Mouse (Mus musculus) stomach, postnatal 0 days (tissue): ENCODE data around the gene Coro1b. TPM values are rescaled to one million over a fixed set of nuclear protein-coding genes. Genes with fewer than 3 reads are reported as not detected.

Experiments
- ATAC-seq: fragments of 200-750 bp; cut with Nextera tagmentation; 2 replicates; pipeline ENCODE4 v1.8.0; 2017; ENCODE audit not compliant: low FRiP score, low TSS enrichment
- DNase-seq: peaks from one replicate; pipeline ENCODE4 v3.0.0-alpha.2; 2016; ENCODE audit warnings: low spot score
- H3K27ac ChIP-seq: fragments of 300-500 bp; sonication (generic); replicated peaks from 2 replicates; pipeline ENCODE4 v1.5.1; 2014; ENCODE audit warnings: mild to moderate bottlenecking, control low read depth
- H3K27me3 ChIP-seq: fragments of 300-500 bp; sonication (generic); 2 replicates; pipeline ENCODE4 v1.6.1; 2014; ENCODE audit warnings: low read length; ENCODE audit not compliant: control insufficient read depth, insufficient read depth
- H3K36me3 ChIP-seq: fragments of 300-500 bp; sonication (generic); 2 replicates; pipeline ENCODE4 v1.6.1; 2014; ENCODE audit warnings: low read length, mixed read lengths; ENCODE audit not compliant: control insufficient read depth, insufficient read depth
- H3K4me1 ChIP-seq: fragments of 300-500 bp; sonication (generic); replicated peaks from 2 replicates; pipeline ENCODE4 v1.6.1; 2014; ENCODE audit warnings: antibody characterized with exemption; ENCODE audit not compliant: control insufficient read depth, insufficient read depth
- H3K4me2 ChIP-seq: fragments of 300-500 bp; sonication (generic); replicated peaks from 2 replicates; pipeline ENCODE4 v1.6.1; 2014; ENCODE audit warnings: low read depth, mild to moderate bottlenecking, control low read depth, moderate library complexity
- H3K4me3 ChIP-seq: fragments of 300-500 bp; sonication (generic); 2 replicates; pipeline ENCODE4 v1.5.1; 2014; ENCODE audit warnings: low read depth, low read length, control low read depth
- H3K9ac ChIP-seq: fragments of 300-500 bp; sonication (generic); 2 replicates; pipeline ENCODE4 v1.6.1; 2014; ENCODE audit warnings: mild to moderate bottlenecking, low read length, control low read depth, mixed read lengths
- H3K9me3 ChIP-seq: fragments of 300-500 bp; sonication (generic); 2 replicates; pipeline ENCODE4 v1.6.1; 2016; ENCODE audit warnings: low read length; ENCODE audit not compliant: control insufficient read depth
- CTCF ChIP-seq: IDR thresholded peaks from 2 replicates; pipeline ENCODE4 v1.5.1; 2016; ENCODE audit warnings: antibody characterized with exemption, low read depth, mild to moderate bottlenecking, moderate library complexity
- EP300 ChIP-seq: optimal IDR thresholded peaks from 2 replicates; pipeline ENCODE3; 2016; ENCODE audit warnings: antibody characterized with exemption
- WGBS: fragments of 180-500 bp; shearing (Covaris S2); extraction: QIAGEN DNeasy Blood & Tissue Kit; methylation state at CpG from one replicate; pipeline ENCODE4 v1.1.7; 2014; 5-methylcytosine and 5-hydroxymethylcytosine counted together
- polyA plus RNA-seq: library from polyadenylated mRNA; unstranded; fragments of >200 nt; fragmentation: Nextera tagmentation; extraction: Ambion mirVana; gene quantifications from 2 replicates; pipeline ENCODE4 v1.2.1, GENCODE M21; 2015

Coro1b gene
- polyA plus RNA-seq, 1 experiment from 2014 or later = 127 TPM

DNA sequence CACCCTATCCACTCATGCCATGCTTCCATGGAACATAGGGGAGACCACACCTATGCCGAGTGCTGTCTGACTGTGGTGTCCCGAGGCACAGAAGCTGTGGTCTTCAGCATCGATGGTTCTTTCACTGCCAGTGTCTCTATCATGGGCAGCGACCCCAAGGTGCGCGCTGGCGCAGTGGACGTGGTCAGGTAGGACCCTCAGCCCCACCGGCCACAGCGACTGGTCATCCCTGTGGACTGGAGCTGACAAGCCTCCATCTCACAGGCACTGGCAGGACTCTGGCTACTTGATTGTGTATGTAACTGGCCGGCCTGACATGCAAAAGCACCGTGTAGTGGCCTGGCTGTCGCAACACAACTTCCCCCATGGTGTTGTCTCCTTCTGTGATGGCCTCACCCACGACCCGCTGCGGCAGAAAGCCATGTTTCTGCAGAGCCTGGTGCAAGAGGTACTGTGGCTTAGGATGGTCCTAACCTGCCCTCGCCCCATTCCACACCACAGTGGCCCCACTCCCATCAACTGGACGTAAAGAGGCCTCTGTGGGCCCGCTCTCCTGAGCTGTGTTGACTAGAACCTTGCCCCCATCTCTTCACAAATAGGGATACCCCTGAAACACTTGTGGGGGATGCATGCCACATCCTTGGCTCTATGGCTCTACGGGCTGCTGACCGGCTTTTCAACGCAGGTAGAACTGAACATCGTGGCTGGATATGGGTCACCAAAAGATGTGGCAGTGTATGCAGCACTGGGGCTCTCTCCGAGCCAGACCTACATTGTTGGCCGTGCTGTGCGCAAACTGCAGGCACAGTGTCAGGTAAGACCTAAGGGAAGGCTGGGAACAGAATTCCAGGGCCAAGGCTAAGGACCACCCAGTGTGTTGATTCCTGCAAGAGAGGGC is 36.1 kb upstream of the Coro1b start:
- Histone ChIP-seq H3K36me3 (peaks cover 17% of the 10 kb centered on the region), H3K4me2 (no peak overlapping the region), H3K9ac (no peak overlapping the region), H3K4me3 (no peak overlapping the region), H3K9me3 (no peaks in the 10 kb centered on the region), H3K27ac (no peak overlapping the region), H3K27me3 (no peaks in the 10 kb centered on the region), H3K4me1 (no peaks in the 10 kb centered on the region)
- DNase-seq (no peak), ATAC-seq (no peak)
- 95% methylated on average over 26 of the region's 26 CpGs for WGBS
- TF ChIP-seq CTCF (no peak), EP300 (no peak)

GRCm38 (mm10) chr19:4113186-4113805 is 35.1 kb upstream of the Coro1b start:
- DNase-seq = peak; percentile 52
- peak overlapping the region; percentile 13; the same call in 1 of the 2 replicates for H3K27ac ChIP-seq
- H3K4me1 ChIP-seq = no peaks in the 10 kb centered on the region
- no peaks in the 10 kb centered on the region for H3K27me3 ChIP-seq
- ATAC-seq = peak; percentile 41
- 0 out of 2 replicates have a peak overlapping the region, but pooled peaks have one; percentile 1 for H3K9ac ChIP-seq
- no peak overlapping the region for H3K4me3 ChIP-seq
- no peak for TF ChIP-seq EP300
- H3K4me2 ChIP-seq = no peak overlapping the region
- 66% methylated on average over 13 of the region's 13 CpGs for WGBS
- no peaks in the 10 kb centered on the region for H3K9me3 ChIP-seq
- peaks cover 19% of the 10 kb centered on the region for H3K36me3 ChIP-seq

- ATAC-seq (peak; percentile 19; the same call in 1 of the 2 replicates), DNase-seq (no peak)
- no peaks in the 10 kb centered on the region for H3K27me3 ChIP-seq
- H3K27ac ChIP-seq = peak overlapping the region; percentile 13; the same call in 1 of the 2 replicates
- peaks cover 21% of the 10 kb centered on the region for H3K36me3 ChIP-seq
- no peaks in the 10 kb centered on the region for H3K4me1 ChIP-seq
- H3K9me3 ChIP-seq = no peaks in the 10 kb centered on the region
- no peak overlapping the region for H3K9ac ChIP-seq
- WGBS = 25% methylated on average over 5 of the region's 5 CpGs
- no peak overlapping the region for H3K4me2 ChIP-seq
- no peak overlapping the region for H3K4me3 ChIP-seq
- TF ChIP-seq CTCF (no peak), EP300 (no peak)
Observed at GRCm38 (mm10) chr19:4113806-4114230, 34.6 kb upstream of the Coro1b start.

DNA sequence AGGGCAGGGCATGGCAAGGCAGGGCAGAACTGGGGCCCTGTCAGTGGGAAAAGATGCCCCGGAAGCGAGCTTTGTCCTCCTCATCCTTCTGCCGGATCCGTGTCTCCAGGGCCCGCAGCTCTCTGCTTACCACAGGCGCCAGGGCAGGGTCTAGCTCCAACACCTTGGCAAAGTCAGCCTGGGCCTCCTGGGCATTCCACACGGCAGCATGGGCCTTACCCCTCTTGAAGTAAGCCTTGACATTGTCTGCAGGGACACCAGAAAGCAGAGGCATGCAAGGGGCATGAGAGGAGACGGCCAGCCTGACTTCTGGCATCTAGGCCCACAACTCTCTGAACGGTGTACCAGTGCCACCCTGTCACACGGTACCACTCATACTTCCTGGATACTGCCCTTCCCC is 33.9 kb upstream of the Coro1b start:
- WGBS = 88% methylated on average over 10 of the region's 10 CpGs
- ATAC-seq = no peak
- TF ChIP-seq EP300 = no peak
- TF ChIP-seq CTCF = no peak
- DNase-seq = no peak
- Histone ChIP-seq H3K36me3 (peaks cover 21% of the 10 kb centered on the region), H3K4me1 (no peaks in the 10 kb centered on the region), H3K4me3 (no peak overlapping the region), H3K27me3 (no peaks in the 10 kb centered on the region), H3K4me2 (no peak overlapping the region), H3K9me3 (no peaks in the 10 kb centered on the region), H3K27ac (no peak overlapping the region), H3K9ac (no peak overlapping the region)

GRCm38 (mm10) chr19:4115144-4115543 is 33.3 kb upstream of the Coro1b start:
- no peak overlapping the region for H3K9ac ChIP-seq
- 94% methylated on average over 10 of the region's 10 CpGs for WGBS

DNA sequence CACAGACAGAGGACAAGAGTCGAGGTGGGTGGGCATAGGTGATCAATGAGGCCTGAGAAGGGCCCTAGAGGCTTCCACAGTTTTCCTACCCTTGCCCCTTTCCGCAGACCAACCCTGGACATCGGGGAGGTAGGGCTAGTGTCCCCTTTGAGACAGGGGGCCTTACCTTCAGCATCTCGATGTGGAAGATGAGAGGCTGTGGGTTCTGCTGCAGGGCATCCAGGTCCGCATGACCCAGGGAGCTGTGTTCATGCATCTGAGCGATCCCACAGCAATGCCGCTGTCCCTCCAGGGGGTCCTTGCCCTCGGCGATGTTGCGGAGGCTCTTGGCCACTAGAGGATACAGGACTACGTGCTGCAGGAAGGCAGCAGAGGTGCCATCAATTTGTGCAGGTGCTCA is 32.6 kb upstream of the Coro1b start:
- Histone ChIP-seq H3K36me3 (peaks cover 21% of the 10 kb centered on the region), H3K4me1 (peaks cover 5% of the 10 kb centered on the region), H3K9ac (no peak overlapping the region), H3K4me3 (no peak overlapping the region), H3K4me2 (no peak overlapping the region), H3K9me3 (no peaks in the 10 kb centered on the region), H3K27ac (no peak overlapping the region), H3K27me3 (no peaks in the 10 kb centered on the region)
- 87% methylated on average over 11 of the region's 11 CpGs for WGBS
- no peak for TF ChIP-seq CTCF
- TF ChIP-seq EP300 = no peak
- no peak for DNase-seq
- no peak for ATAC-seq

More at GRCm38 (mm10) chr19:4115144-4115543, 33.3 kb upstream of the Coro1b start:
- Histone ChIP-seq H3K36me3 (peaks cover 21% of the 10 kb centered on the region), H3K4me1 (no peaks in the 10 kb centered on the region), H3K4me2 (no peak overlapping the region), H3K27ac (no peak overlapping the region), H3K27me3 (no peaks in the 10 kb centered on the region), H3K9me3 (no peaks in the 10 kb centered on the region), H3K4me3 (no peak overlapping the region)
- TF ChIP-seq CTCF (no peak), EP300 (no peak)
- no peak for ATAC-seq
- DNase-seq = no peak
